ENCODE assay signal across 8 mouse cellular contexts in the genomic region with DNA sequence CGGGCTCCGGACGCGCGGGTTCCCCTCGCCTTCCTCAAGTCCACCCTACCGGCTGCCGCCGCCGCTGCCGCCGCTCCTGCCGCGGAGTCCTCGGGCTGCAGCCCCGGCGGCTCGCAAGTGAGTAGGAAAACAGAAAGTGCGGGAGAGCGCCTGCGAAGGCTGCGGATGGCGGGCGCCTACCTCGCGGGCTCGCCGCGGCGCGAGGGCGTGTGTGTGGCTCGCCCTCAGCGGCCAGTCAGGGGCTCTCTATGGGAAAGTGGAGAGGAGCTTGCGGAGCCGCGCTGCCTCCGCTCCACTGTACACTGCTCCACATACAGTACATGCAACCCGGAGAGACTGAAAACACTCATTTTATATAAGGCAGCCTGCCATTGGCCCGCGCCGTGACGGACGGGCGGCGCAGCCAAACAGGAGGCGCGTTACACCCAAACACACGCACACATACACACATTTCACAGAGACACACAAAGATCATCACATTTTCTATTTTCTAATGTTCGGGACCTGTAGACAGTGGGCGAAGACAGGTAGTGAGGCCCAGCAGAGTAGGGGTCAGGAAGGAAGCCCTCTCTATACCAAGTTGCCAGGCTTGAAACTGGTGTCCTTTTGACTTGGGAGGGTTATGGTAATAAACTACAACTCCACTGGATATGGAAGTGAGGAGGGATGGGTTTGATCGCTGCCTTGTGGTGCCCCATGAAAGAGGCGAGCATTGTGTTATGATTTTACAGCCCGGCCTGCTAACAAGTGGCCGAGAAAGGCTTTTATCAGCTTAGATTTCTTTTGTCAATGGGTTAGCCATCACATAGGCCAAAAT. TPM values are rescaled to one million over a fixed set of nuclear protein-coding genes. Genes with fewer than 3 reads are reported as not detected.
DNase-seq lines count a peak whose midpoint lies in the region; ATAC-seq lines count a peak whose summit lies in the region.

A gene (minus strand): TSS at position 329 of the 817 bp plus-strand sequence.

- intact Hi-C loops in gastrocnemius, postnatal 14 days (cut with DNase I; ENCODE audit: low total_unique reads) = loop anchor here (10.0 kb wide), 1 partner anchor 93 kb away; no protein-coding TSS in a partner anchor
- intact Hi-C loops in left cerebral cortex, postnatal 10 days (cut with DNase I) = loop anchor here (10.0 kb wide), 2 partner anchors 253 to 303 kb away; no protein-coding TSS in a partner anchor

- peak; percentile 92 for ATAC-seq in inflammation-experienced regulatory T-cells, adult 6 months
- ATAC-seq in megakaryocyte-erythroid progenitor cell, adult 5-6 weeks (replicated peaks; ENCODE audit: low FRiP score, low TSS enrichment, poor library complexity, severe bottlenecking) = peak; percentile 92

- DNase-seq in adrenal gland, adult (ENCODE audit: inconsistent age in 2 of 2, low spot score in 1 of 2) = peak; percentile 96 to 100
- DNase-seq in embryo, embryonic 10.5 days (ENCODE audit: low spot score) = peak; percentile 89
- peak; percentile 88 for DNase-seq in gastrocnemius, postnatal 14 days
- peak; percentile 93 to 99 for DNase-seq in left cerebral cortex, postnatal 10 days (ENCODE audit: extremely low spot score in 1 of 2, low spot score in 2 of 2)
- peak; percentile 97 for DNase-seq in right cerebral cortex, postnatal 25 days
- DNase-seq in urinary bladder, postnatal 4 days (ENCODE audit: low spot score in 2 of 2) = peak; percentile 94 to 95

RNA-seq across cellular contexts. Expression of the gene that starts here (rescaled TPM):
- 1 to 10 TPM; 8.4 to 8.5 TPM for total RNA-seq in gastrocnemius, postnatal 14 days (2021)
- polyA plus RNA-seq in inflammation-experienced regulatory T-cells, adult 6 months (2017; shearing (Covaris generic)) = 10 to 100 TPM; 35.6 to 55.1 (median 54.8) TPM
- 1 to 10 TPM; 8.8 to 9.3 TPM for total RNA-seq in left cerebral cortex, postnatal 10 days (2021)
- total RNA-seq in megakaryocyte-erythroid progenitor cell, adult 5-6 weeks (2014; fragmentation: Nextera tagmentation) = 9.6 and 10.6 TPM in 2 replicates
- 19.1 and 19.5 TPM in 2 replicates for total RNA-seq in megakaryocyte-erythroid progenitor cell, adult 5-6 weeks (2017)

Comparison
In these comparisons a context has a peak if more than half of its experiments do, and no peak if none do; other contexts are left out.
1. Peak in every context shown above with its lines: DNase-seq and ATAC-seq.